Mouse (Mus musculus): ENCODE results near the gene Slco4a1. TPM values are rescaled to one million over a fixed set of nuclear protein-coding genes. Genes with fewer than 3 reads are reported as not detected.

Slco4a1 gene
- polyA plus RNA-seq, 1 experiment from 2014 or later: 1.7 TPM

GRCm38 (mm10) chr2:180510867-180511266 lies 54.8 kb downstream of the Slco4a1 start:
- H3K4me1 ChIP-seq (ENCODE audit: control insufficient read depth, insufficient read depth, low read length): peaks cover 12% of the 10 kb centered on the region
- no peaks in the 10 kb centered on the region for H3K36me3 ChIP-seq (ENCODE audit: control insufficient read depth, insufficient read depth, low read length)
- no peak overlapping the region for H3K4me3 ChIP-seq (ENCODE audit: low read depth, low read length)
- H3K4me2 ChIP-seq (ENCODE audit: low read length): no peak overlapping the region
- no peak overlapping the region for H3K27ac ChIP-seq (ENCODE audit: low read length)
- H3K9ac ChIP-seq (ENCODE audit: low read depth, low read length): no peak overlapping the region
- peaks cover 7% of the 10 kb centered on the region for H3K27me3 ChIP-seq (ENCODE audit: control insufficient read depth, insufficient read depth, low read depth, low read length)
- H3K9me3 ChIP-seq (replicated peaks; ENCODE audit: control insufficient read depth, low read length, poor library complexity, severe bottlenecking): no peaks in the 10 kb centered on the region
- 91% methylated on average over 5 of the region's 5 CpGs for WGBS
- ATAC-seq: no peak

DNA sequence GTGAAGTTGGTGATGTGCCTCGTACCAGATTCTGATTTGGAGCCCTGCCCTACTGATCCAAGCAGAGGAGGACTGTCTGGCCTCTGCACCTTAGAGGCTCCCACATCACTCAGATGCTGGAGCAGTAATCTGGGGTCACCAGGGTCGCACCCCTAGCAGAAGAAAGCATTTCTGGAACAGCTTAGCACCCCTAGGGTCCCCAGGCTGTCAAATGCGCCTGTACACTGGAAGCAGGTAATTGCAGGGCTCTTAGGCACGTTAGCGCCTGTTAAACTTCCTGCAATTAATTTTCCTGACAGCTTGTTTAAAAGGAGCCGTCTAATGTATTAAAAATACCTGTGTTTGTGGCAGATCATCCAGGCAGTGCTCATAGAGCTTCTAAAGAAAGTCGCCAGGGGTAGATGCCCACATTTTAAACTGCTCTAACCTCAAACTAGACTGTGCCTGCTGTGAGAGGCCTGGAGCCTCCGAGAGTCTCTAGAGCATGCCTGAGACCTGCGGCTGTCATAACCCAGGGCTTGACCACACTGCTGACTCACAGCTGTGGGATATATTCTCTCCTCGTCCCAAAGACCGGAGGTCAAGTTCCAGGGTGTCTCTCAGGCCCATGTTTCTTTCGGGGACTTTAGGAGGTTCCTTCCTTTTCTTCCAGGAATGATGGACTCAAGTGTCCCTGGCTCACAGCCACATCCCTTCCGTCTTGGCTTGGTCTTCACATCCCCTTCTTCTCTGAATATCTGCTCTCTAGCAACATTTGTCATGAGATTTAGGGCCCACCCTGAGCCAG lies 56.0 kb downstream of the Slco4a1 start:
- 72% methylated on average over 13 of the region's 13 CpGs for WGBS
- Histone ChIP-seq H3K27ac (ENCODE audit: low read length) (no peak overlapping the region), H3K4me1 (ENCODE audit: control insufficient read depth, insufficient read depth, low read length) (peaks cover 8% of the 10 kb centered on the region), H3K4me2 (ENCODE audit: low read length) (no peak overlapping the region), H3K9ac (ENCODE audit: low read depth, low read length) (no peak overlapping the region), H3K36me3 (ENCODE audit: control insufficient read depth, insufficient read depth, low read length) (no peaks in the 10 kb centered on the region), H3K4me3 (ENCODE audit: low read depth, low read length) (no peak overlapping the region), H3K27me3 (ENCODE audit: control insufficient read depth, insufficient read depth, low read depth, low read length) (peaks cover 4% of the 10 kb centered on the region), H3K9me3 (replicated peaks; ENCODE audit: control insufficient read depth, low read length, poor library complexity, severe bottlenecking) (no peaks in the 10 kb centered on the region)
- no peak for ATAC-seq

GRCm38 (mm10) chr2:180513019-180513418 lies 57.0 kb downstream of the Slco4a1 start:
- H3K9me3 ChIP-seq (replicated peaks; ENCODE audit: control insufficient read depth, low read length, poor library complexity, severe bottlenecking): no peaks in the 10 kb centered on the region
- H3K9ac ChIP-seq (ENCODE audit: low read depth, low read length): no peak overlapping the region
- H3K36me3 ChIP-seq (ENCODE audit: control insufficient read depth, insufficient read depth, low read length): no peaks in the 10 kb centered on the region
- no peak for ATAC-seq
- peaks cover 8% of the 10 kb centered on the region for H3K4me1 ChIP-seq (ENCODE audit: control insufficient read depth, insufficient read depth, low read length)
- no peak overlapping the region for H3K4me2 ChIP-seq (ENCODE audit: low read length)
- no peak overlapping the region for H3K4me3 ChIP-seq (ENCODE audit: low read depth, low read length)
- WGBS: 55% methylated on average over 3 of the region's 3 CpGs
- peaks cover 4% of the 10 kb centered on the region for H3K27me3 ChIP-seq (ENCODE audit: control insufficient read depth, insufficient read depth, low read depth, low read length)
- no peak overlapping the region for H3K27ac ChIP-seq (ENCODE audit: low read length)

DNA sequence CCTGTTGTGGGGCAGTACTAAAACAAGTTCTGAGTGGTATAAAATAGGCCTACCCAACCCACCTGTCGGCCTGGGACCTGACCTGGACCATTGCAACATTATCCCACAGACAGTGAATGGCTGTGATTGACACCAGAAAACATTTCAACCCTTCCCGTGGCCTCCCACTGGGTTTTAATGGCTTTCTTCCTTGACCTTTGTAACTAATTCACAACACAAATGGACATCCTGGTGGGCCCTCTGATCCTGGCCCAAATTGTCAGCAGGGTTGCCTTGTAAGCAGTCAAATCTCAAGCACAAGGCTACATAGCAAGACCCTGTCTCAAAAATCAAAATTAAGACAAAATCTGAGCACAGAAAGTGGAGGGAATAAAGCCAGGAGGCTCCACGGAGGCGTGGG lies 57.8 kb downstream of the Slco4a1 start:
- 29% methylated on average over 4 of the region's 4 CpGs for WGBS
- no peak overlapping the region for H3K9ac ChIP-seq (ENCODE audit: low read depth, low read length)
- H3K4me1 ChIP-seq (ENCODE audit: control insufficient read depth, insufficient read depth, low read length): no peaks in the 10 kb centered on the region
- H3K4me3 ChIP-seq (ENCODE audit: low read depth, low read length): no peak overlapping the region
- no peak overlapping the region for H3K4me2 ChIP-seq (ENCODE audit: low read length)
- no peaks in the 10 kb centered on the region for H3K36me3 ChIP-seq (ENCODE audit: control insufficient read depth, insufficient read depth, low read length)
- peaks cover 4% of the 10 kb centered on the region for H3K27me3 ChIP-seq (ENCODE audit: control insufficient read depth, insufficient read depth, low read depth, low read length)
- no peak overlapping the region for H3K27ac ChIP-seq (ENCODE audit: low read length)
- no peak for ATAC-seq
- no peaks in the 10 kb centered on the region for H3K9me3 ChIP-seq (replicated peaks; ENCODE audit: control insufficient read depth, low read length, poor library complexity, severe bottlenecking)

- no peak for ATAC-seq
- Histone ChIP-seq H3K36me3 (ENCODE audit: control insufficient read depth, insufficient read depth, low read length) (no peaks in the 10 kb centered on the region), H3K9me3 (replicated peaks; ENCODE audit: control insufficient read depth, low read length, poor library complexity, severe bottlenecking) (no peaks in the 10 kb centered on the region), H3K27me3 (ENCODE audit: control insufficient read depth, insufficient read depth, low read depth, low read length) (no peaks in the 10 kb centered on the region; the same call in 1 of the 2 replicates), H3K4me2 (ENCODE audit: low read length) (no peak overlapping the region), H3K4me3 (ENCODE audit: low read depth, low read length) (no peak overlapping the region), H3K4me1 (ENCODE audit: control insufficient read depth, insufficient read depth, low read length) (no peaks in the 10 kb centered on the region), H3K9ac (ENCODE audit: low read depth, low read length) (no peak overlapping the region), H3K27ac (ENCODE audit: low read length) (no peak overlapping the region)
- 73% methylated on average over 5 of the region's 5 CpGs for WGBS
These were observed 65.6 kb downstream of the Slco4a1 start for GRCm38 (mm10) chr2:180521437-180522221.

DNA sequence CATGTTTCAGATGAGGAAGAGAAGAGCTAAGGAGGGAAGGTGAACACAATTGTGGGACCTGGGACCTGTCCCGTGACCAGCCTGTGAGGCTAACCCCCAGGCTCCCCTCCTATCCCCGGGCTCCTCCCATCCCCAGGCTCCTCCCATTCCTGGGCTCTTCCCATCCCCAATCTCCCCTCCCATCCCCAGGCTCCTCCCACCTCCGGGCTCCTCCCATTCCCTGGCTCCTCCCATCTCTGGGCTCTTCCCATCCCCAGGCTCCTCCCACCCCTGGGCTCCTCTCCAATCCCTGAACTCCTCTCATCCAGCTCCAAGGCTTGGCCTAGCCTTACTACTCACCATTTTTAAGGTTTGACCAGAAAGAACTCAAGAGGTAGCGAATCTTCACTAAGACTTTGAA lies 66.8 kb downstream of the Slco4a1 start:
- no peak overlapping the region for H3K4me3 ChIP-seq (ENCODE audit: low read depth, low read length)
- no peak for ATAC-seq
- H3K27ac ChIP-seq (ENCODE audit: low read length): no peak overlapping the region

More for the DNA sequence above, 66.8 kb downstream of the Slco4a1 start:
- no peaks in the 10 kb centered on the region for H3K36me3 ChIP-seq (ENCODE audit: control insufficient read depth, insufficient read depth, low read length)
- 84% methylated on average over 4 of the region's 4 CpGs for WGBS
- H3K27me3 ChIP-seq (ENCODE audit: control insufficient read depth, insufficient read depth, low read depth, low read length): no peaks in the 10 kb centered on the region; the same call in 1 of the 2 replicates
- H3K4me1 ChIP-seq (ENCODE audit: control insufficient read depth, insufficient read depth, low read length): peaks cover 6% of the 10 kb centered on the region; the same call in 1 of the 2 replicates
- no peaks in the 10 kb centered on the region for H3K9me3 ChIP-seq (replicated peaks; ENCODE audit: control insufficient read depth, low read length, poor library complexity, severe bottlenecking)
- no peak overlapping the region for H3K4me2 ChIP-seq (ENCODE audit: low read length)
- no peak overlapping the region for H3K9ac ChIP-seq (ENCODE audit: low read depth, low read length)

Other genes starting within 250 kb of the Slco4a1 start
- 1.6 and 2.6 TPM in 2 replicates for gene Lama5, start 230.4 kb upstream of the Slco4a1 start, polyA plus RNA-seq (2015; fragmentation: Nextera tagmentation; extraction: Ambion mirVana)
- 295 and 298 TPM in 2 replicates for gene Rps21, start 198.9 kb upstream of the Slco4a1 start, polyA plus RNA-seq (2015; fragmentation: Nextera tagmentation; extraction: Ambion mirVana)
- gene Cables2, start 182.7 kb upstream of the Slco4a1 start, polyA plus RNA-seq (2015; fragmentation: Nextera tagmentation; extraction: Ambion mirVana): 24.2 and 25.6 TPM in 2 replicates
- not detected in 2 replicates for gene Rbbp8nl, start 166.4 kb upstream of the Slco4a1 start, polyA plus RNA-seq (2015; fragmentation: Nextera tagmentation; extraction: Ambion mirVana)
- not detected in 2 replicates for gene Gata5, start 121.5 kb upstream of the Slco4a1 start, polyA plus RNA-seq (2015; fragmentation: Nextera tagmentation; extraction: Ambion mirVana)
- 2.7 and 3.3 TPM in 2 replicates for gene Ntsr1, start 43.7 kb downstream of the Slco4a1 start, polyA plus RNA-seq (2015; fragmentation: Nextera tagmentation; extraction: Ambion mirVana)
- gene Mrgbp, start 125.1 kb downstream of the Slco4a1 start, polyA plus RNA-seq (2015; fragmentation: Nextera tagmentation; extraction: Ambion mirVana): 40.2 and 44.8 TPM in 2 replicates
- gene Ogfr, start 133.0 kb downstream of the Slco4a1 start, polyA plus RNA-seq (2015; fragmentation: Nextera tagmentation; extraction: Ambion mirVana): 81.2 and 85.8 TPM in 2 replicates
- gene Col9a3, start 141.5 kb downstream of the Slco4a1 start, polyA plus RNA-seq (2015; fragmentation: Nextera tagmentation; extraction: Ambion mirVana): 40.4 and 43.2 TPM in 2 replicates
- gene Tcfl5, start 186.5 kb downstream of the Slco4a1 start, polyA plus RNA-seq (2015; fragmentation: Nextera tagmentation; extraction: Ambion mirVana): 0.42 and 0.55 TPM in 2 replicates

All from midbrain, embryonic 16.5 days (tissue).